Comparison of ENCODE assay signal across 8 mouse cellular contexts in genomic region chr11:117315309-117315708, GRCm38 (mm10).
DNase-seq lines count a peak whose midpoint lies in the region.

No protein-coding gene starts in this region.

- DNase-seq in cerebellum, postnatal 10 days = peak; percentile 76 to 78
- no peak for DNase-seq in cerebellum, adult 9-10 months
- DNase-seq in right cerebral cortex, postnatal 14 days = peak; percentile 47
- DNase-seq in right cerebral cortex, adult 18-20 months = no peak
- peak; percentile 83 to 86 for DNase-seq in heart, postnatal 10 days
- peak; percentile 55 for DNase-seq in lung, postnatal 25 days (ENCODE audit: low spot score)
- DNase-seq in embryo, embryonic 9.5 days (ENCODE audit: extremely low spot score) = no peak
- DNase-seq in frontal cortex, adult 2 months (ENCODE audit: extremely low spot score in 1 of 2, low spot score in 1 of 2) = no peak

- intact Hi-C loops in heart, postnatal 10 days (cut with DNase I) = loop anchor here (2.0 kb wide), 1 partner anchor 77 kb away; no protein-coding TSS in a partner anchor

Comparison
In these comparisons a context has a peak if more than half of its experiments do, and no peak if none do; other contexts are left out.
1. DNase-seq: peak in cerebellum, postnatal 10 days (2 of 2), right cerebral cortex, postnatal 14 days (single experiment), heart, postnatal 10 days (2 of 2) and lung, postnatal 25 days (single experiment); none in cerebellum, adult 9-10 months (single experiment), right cerebral cortex, adult 18-20 months (single experiment), embryo, embryonic 9.5 days (single experiment) and frontal cortex, adult 2 months (0 of 2).